Mouse (Mus musculus) thymus, postnatal 0 days (tissue): ENCODE measurements around the gene Scarb2. TPM values are rescaled to one million over a fixed set of nuclear protein-coding genes. Genes with fewer than 3 reads are reported as not detected.
A peak's percentile ranks its signal among the peaks of the same experiment; 100 is the strongest.
"Not testable (repeated sequence)": the region's sequence is repeated elsewhere in the genome, so short reads cannot be mapped to it uniquely, and the experiment has no call there.

ENCODE experiments used
- DNase-seq: peaks from one replicate; pipeline ENCODE4 v3.0.0-alpha.2; 2015; ENCODE audit warnings: low spot score
- polyA plus RNA-seq: library from polyadenylated mRNA; unstranded; fragments of >200 nt; fragmentation: Nextera tagmentation; extraction: Ambion mirVana; gene quantifications from 2 replicates; pipeline ENCODE4 v1.2.1, GENCODE M21; 2015

Scarb2 gene
- polyA plus RNA-seq, result 29.2 and 31.2 TPM in 2 replicates

- DNase-seq, result no peak
Observed at GRCm38 (mm10) chr5:92506733-92507132, at the start of gene Scarb2. Gene Scarb2 (minus strand): TSS chr5:92506833.

- DNase-seq, result no peak
Observed at GRCm38 (mm10) chr5:92555905-92556304, 49.3 kb upstream of the Scarb2 start.

- no peak for DNase-seq
Observed at GRCm38 (mm10) chr5:92554891-92555511, 48.4 kb upstream of the Scarb2 start, which contains the start of gene Fam47e. Gene Fam47e (plus strand): TSS chr5:92555069.

DNA sequence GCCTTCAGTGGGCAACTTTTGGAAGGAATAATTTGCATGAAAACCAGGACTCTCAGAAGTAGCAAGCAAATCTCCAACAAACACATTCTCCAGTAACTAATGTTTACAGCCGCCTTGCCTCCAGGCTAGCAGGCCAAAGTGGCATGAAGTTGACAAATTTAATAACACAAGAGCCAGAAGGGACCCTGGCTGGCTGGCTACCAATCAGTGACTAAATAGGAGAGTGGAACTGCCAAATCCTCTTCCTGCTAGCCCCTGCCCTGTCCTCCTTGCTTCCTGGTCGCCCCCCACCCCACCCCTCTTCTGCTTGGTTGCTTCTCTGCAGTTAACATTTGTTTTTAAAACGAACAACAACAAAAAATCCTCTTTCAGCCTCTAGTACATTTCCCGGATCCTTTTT is 47.8 kb upstream of the Scarb2 start:
- DNase-seq, result no peak

- peak; percentile 29 for DNase-seq
Observed at GRCm38 (mm10) chr5:92553939-92554338, 47.3 kb upstream of the Scarb2 start.

DNA sequence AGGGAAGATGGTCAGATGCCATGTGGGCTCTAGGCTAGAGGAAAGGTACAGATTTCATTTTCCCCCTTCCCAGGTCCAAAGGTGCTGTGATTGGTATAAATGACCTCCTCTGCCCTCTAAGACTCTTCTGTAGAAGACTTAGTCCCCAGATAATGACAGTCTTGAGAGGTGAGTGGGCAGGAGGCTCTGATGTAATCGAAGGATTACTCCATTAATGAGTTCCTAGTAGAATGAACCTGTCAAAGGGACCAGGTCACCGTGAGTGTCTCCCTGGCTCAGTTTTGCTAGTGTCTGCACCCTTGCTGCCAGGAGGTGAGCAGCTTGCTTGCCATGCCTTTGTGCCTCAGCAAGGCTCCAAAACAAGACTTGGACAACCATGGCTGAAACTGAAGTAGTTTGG is 46.0 kb upstream of the Scarb2 start:
- DNase-seq, result no peak

DNA sequence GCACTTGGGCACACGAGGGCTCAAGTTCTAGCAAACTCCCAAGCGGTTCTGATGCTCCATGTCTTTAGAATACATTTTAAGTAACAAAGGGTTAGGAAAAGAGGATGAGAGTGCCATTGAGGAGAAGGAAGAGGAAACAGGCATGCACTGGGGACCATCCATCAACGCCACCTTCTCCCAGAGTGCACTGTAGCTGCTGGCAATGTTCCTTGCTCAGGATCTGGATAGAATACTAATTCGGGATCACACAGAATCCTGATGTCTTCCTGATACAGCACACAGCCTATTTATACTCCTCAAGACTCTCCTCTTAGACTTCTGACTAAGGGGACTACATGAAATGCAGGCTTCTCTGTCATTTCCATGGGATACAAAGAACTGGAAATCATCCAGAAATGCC is 33.1 kb upstream of the Scarb2 start:
- DNase-seq, result no peak

DNA sequence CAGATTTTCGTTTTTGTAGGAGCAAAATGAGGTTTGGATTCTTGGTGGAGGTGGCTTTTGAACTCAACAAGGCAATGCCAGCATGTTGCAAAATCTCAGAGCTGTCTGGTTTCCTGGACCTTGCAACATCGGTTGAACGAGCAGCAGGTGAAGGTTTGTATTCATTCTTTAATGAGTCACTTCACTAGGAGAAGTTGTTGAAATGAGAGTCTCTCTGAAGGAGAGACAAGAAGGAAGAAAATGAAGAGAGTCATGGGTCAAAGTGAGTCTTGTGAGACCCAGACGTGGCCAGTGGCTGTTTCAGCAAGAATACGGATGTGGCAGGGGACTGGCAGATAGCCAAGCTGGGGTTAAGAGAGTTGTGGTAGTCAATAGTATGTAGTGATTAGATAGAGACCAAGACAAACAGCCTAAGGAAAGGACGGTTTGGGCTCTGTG is 18.2 kb upstream of the Scarb2 start:
- DNase-seq, result no peak

DNA sequence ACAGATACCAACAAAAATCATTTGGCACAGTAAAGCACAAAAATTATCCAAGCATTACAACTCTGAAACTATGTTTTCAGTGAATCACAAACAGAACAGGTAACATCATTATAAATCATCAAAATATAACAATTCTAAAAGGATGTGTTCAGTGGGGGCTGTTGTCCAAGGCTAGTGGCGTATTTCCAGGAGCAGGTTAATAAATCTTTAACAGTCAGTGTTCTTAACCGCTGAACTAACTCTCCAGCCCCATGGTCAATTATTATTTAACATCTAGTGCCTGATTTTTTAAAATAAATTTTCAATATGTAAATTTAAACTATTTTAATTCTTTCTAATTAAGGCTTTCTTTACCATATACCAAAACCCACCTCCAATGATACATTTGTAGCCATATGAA is 14.5 kb upstream of the Scarb2 start:
- DNase-seq, result not testable (repeated sequence)

DNA sequence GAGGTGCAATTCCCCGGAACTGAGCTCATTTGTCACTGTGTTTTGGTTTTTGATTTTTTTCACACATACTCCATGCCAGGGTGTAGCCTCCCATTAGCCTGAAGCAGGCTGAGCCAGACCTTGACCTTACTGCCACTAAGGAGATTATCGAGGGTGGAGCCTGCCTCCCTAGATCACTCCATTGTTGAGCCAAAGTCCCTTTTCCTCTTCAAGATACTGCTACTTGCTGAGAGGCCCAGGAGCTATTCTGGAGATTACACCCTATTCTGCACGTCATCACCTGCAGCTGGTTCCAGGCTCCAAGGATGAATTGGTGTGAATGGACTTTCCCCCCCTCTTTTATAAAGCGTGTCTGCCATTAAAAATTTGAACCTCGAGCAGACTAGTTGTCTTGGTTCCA is 5.4 kb upstream of the Scarb2 start:
- no peak for DNase-seq

GRCm38 (mm10) chr5:92511256-92511655 is 4.6 kb upstream of the Scarb2 start:
- DNase-seq, result no peak

- DNase-seq, result no peak
Observed at GRCm38 (mm10) chr5:92508853-92509252, 2.2 kb upstream of the Scarb2 start.

GRCm38 (mm10) chr5:92506301-92506729 is 318 bp downstream of the Scarb2 start:
- DNase-seq, result peak; percentile 33

- peak; percentile 92 for DNase-seq
Observed at GRCm38 (mm10) chr5:92505402-92505865, 1.2 kb downstream of the Scarb2 start.

GRCm38 (mm10) chr5:92504676-92505400 is 1.8 kb downstream of the Scarb2 start:
- peak; percentile 79 for DNase-seq

- no peak for DNase-seq
Observed at GRCm38 (mm10) chr5:92503856-92504618, 2.6 kb downstream of the Scarb2 start.

DNA sequence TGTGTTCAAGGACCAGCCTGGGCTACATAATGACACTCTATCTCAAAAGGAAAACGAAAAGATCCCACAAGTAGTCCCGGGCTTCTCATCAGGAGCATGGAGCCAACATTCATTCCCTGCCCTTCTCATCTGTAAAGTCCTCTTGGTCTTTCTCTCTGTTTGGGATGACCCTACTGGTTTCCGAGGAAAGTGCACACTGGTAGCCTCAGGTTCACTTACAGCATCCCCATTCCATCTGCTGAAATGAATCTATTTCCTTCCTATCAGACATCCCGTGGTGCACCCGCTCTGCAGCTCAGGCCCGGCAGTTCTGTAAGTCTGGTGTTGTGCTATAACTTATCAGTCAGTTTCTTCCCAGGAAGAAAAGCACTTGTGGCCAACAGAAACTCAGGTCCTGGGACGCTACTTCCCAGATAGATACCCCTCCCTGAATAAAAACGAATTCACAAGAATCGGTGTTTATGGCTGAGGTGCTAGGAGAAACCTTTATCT is 3.2 kb downstream of the Scarb2 start:
- peak; percentile 2 for DNase-seq

DNA sequence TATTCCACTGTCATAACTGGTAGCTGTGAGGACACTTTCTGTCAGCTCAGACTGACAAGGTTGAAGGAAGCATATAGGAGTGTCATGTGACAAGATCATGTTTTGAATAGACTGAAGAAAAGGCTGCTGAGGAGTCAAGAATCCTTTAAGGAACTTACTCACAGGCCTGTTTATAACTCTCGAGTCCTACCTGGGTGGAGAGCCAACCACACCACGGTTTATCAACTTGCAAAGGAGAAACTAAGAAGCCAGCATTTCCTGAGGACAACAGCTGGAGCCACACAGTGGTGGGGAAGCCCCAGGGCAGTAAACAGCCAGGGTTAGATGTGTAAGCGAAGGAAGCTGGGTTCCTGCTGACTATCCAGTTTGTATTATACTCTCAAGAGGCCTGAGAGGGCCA is 7.3 kb downstream of the Scarb2 start:
- DNase-seq, result peak; percentile 50

- DNase-seq, result no peak
Observed at GRCm38 (mm10) chr5:92498661-92499060, 8.0 kb downstream of the Scarb2 start.

DNA sequence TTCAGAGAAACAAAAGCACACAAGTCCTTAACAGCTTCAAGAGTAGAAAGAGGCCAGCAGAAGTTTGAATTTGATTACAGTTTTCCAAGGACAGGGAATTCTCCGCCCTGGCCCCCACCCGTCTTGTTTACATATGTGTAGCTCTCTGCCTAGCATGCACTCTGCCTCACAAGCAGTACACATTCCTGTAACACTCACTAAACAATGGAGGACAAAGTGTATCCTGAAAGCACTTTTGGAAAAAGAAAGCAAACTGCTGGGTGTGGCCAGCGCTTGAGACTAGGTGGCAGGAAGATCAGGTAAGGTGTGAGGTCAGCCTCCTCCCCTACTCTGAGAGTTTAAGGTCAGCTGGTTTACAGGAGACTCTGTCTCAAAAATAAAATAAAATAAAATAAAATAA is 8.4 kb downstream of the Scarb2 start:
- no peak for DNase-seq

DNA sequence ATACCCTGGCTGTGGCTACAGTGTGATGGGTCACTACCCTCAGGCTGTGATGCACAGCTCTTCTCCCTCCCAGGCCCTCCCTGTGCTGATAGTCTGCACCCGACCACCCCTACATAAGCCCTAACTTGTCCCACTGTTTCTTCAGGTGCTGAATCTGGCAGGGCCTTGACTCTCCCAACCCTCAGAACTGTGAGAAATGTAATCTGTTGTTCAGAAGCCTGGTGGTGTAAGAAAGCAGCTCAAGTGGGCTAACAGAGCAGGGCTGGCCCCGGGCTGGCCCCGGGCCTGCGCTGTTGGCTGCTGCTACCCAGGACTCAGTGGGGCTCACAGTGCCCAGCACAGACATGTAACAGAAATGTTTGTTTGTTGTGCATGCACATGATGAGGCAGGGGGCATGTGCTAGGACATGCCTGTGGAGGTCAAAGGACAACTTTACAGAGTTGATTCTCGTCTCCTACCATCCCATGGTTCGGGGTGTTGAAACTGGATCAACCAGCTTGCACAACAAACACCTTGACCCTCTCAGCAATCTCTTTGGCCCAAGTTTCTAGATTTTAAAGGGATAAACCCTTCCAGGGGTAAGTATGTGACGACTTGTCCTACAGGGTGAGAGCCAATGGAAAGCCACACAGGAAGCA is 10.7 kb downstream of the Scarb2 start:
- DNase-seq, result no peak
